Mouse (Mus musculus) c-Kit-positive CD71-negative TER-119-negative erythroid progenitor cells, embryonic 14.5 days (primary cell): ENCODE measurements around the gene Capn8.
A peak's percentile ranks its signal among the peaks of the same experiment; 100 is the strongest.

ENCODE experiments used
- DNase-seq: peaks from one replicate; pipeline ENCODE4 v3.0.0-alpha.2; 2013; ENCODE audit warnings: low read depth

The Capn8 gene

DNA sequence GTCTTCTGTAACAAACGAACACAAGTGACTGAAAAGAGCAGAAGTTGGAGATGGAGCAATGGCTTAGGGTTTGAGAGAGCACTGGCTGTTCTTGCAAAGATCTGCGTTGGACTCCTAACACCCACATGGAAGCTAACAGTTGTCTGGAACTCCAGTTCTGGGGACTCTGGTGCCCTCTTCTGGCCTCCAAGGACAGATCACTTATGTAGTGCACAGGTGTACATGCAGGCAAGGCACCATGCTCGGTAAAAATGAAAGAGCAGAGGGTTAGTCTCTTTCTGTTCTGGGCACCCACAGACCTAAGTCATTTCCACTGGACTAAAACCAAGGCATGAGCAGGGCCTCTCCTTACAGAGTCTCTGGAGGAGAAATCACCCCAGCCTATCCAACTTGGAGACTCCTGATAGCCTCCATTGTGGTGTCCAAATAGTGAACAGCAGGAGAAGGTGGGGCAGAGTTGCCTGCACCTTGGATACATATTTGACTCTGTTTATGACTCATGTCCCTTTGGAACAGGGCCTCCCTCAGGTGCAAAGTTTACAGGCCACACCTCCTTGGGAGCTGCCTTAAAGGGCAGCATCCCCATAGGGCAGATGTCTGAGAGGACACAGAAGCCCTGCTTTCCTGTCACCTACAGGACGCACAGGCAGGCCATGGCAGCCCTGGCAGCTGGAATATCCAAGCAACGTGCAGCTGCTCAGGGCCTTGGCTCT is at the start of gene Capn8:
TSS of gene Capn8 (plus strand) at position 600 of the 713 bp plus-strand sequence.
- DNase-seq = no peak

DNA sequence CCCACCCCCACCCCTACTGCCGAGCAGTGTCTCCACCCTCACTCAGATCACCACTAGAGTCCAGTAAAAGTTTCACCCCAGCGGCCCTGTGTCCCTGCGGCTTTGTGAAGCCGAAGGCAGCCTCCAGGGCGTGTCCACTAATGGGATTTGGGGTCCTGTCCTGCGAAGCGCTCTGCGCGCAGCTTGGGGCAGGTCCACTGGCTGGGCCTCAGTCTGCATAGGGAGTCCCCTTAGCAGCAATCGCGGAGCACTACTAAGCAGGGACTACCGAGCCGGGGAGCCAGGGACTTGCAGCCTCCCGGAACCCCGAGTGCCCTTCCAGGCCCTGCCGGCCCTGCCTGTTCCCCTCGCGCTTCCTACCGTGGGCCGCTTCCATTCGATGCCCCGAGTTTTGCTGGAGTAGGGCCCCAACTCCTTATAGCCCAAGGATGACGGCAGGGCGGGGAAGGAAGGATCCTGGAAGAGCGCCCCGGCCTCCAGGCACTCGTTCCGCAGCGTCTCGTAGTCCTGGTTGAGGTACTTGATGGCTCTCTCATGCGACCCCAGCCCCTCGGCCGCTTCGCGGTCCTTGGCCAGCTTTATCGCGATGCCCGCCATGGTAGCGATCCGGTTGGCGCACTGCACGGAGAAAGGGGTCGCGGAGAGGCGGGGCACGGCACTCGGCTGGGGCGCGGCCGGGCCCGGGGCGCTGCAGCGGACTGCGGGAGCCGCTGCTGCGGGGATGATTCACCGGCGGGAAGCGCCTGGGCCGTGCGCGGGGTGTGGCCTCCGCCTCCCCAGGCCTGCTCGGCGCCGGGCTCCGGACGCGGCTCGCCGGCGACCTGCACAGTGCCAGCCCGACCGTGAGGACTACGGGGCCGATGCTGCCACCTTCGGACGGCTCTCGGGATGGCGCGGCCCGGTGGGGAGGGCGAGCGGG is 47.8 kb upstream of the Capn8 start, which contains the start of gene Capn2:
TSS of gene Capn2 (minus strand) at position 851 of the 919 bp plus-strand sequence.
- no peak for DNase-seq

DNA sequence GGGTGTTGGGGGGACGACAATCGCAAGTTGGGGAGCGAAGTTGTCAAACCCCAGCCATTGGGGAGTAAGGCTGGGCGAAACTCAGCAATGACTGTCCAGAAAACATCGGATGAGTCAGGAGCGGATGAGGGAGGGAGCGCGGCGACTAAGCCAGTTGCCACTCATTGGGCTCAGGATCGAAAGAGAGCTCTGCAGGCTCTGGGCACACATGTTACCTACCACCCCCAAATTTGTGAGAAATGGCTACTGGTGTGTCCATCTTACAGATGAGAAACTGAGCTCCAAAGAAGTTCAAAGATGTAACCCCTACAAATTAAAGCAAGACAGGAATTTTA is 47.2 kb upstream of the Capn8 start:
- DNase-seq = no peak

DNA sequence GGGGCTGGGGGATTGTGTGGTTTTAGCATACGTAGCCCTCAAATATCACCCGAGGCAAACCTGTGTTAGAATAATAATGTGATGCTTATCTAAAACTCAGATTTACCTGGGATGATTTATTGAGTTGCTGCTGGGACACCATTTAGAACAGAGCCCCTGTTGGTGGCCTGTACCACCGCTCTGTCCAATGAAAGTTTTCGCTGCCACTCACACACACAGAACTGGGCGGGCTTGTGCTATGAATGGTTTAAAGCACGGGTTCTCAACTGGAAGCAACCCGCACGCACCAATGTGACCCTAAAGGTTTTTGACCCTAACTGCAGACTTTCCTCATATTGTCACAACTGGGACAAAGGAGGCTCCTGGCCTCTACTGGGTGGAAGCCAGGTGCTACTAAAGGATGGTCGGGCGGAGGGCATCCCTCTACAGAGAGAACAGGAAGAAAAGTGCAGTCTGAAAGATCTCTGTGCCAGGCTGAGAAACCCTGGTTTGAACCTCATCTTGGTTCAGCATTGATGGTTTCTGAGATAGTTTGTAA is 46.6 kb upstream of the Capn8 start:
- DNase-seq = no peak

DNA sequence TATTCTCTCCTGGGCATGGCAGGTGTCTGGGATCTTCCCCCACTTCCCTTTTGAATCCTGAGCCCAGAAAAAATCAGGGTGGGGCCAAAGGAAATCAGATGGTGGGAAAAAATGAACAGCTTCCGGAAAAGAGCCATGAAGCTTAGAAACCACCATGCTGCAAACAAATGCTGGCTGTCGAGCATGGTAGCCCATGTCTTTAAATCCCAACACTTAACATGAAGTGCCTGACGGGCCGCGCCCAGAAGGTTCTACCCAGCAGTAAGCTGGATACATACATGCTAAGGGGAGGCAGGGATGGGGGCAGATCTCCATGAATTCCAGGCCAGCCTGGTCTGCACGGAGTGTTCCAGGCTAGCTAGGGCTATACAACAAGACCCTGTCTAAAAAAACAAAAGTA is 46.0 kb upstream of the Capn8 start:
- no peak for DNase-seq

DNA sequence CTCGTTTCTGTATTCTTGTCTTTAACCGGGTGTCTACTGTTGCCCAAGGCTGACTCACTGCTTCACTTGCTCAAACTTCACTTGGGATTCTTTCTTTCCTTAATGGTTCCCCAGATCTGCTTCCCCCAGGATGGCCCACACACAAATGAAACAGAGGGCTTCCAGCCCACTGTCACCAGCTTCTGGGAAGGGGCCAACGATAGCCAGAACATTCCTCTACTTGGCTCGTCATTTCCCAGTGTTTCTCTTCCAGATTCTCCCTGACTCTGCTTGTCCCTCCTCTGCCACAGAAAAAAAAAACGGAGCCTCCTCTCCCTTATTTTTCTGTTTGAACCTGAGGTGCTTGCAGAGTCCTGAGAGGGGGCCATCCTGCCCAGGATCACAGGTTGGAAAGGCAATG is 45.5 kb upstream of the Capn8 start:
- DNase-seq = no peak

- no peak for DNase-seq
These were observed 44.5 kb upstream of the Capn8 start for GRCm38 (mm10) chr1:182520091-182520937.

- DNase-seq = no peak
These were observed 43.8 kb upstream of the Capn8 start for GRCm38 (mm10) chr1:182520938-182521500.

GRCm38 (mm10) chr1:182522961-182523360 is 41.8 kb upstream of the Capn8 start:
- DNase-seq = no peak

DNA sequence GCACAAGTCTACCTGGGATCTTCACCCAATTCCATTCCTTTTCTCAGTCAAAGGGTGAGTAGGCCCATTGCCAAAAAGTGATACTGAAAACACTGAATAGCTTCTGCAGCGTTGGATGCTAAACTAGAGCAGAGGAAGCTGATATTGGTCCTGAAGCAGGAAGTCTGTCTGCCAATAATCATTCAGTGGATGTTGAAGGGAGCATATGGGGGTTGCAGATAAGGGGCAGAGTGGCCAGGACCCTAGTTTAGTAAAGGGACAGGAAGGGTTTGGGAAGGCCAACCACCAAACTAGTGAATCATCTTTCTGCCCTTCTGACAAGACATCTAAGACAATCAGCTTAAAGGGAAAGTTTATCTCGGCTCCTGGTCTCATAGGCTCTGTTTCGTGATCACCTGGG is 41.1 kb upstream of the Capn8 start:
- no peak for DNase-seq

DNA sequence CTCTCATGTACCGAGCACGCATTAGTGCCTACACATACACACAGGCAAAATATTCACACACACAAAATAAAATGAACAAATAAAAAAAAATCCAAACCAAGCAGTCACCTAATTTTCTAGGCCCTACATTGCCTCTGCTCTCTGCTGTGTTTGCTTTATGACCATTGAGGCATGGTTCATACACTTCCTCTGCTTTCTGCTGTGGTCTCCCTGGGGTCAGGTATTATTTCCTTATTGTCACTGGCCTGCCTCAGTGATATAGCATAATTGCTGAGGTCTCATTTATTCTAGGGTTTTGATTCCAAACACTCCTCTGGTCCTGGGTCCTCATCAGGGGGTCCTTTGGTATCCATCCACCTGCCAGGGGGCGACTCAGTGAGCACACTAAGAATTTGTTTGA is 39.2 kb upstream of the Capn8 start:
- DNase-seq = no peak

DNA sequence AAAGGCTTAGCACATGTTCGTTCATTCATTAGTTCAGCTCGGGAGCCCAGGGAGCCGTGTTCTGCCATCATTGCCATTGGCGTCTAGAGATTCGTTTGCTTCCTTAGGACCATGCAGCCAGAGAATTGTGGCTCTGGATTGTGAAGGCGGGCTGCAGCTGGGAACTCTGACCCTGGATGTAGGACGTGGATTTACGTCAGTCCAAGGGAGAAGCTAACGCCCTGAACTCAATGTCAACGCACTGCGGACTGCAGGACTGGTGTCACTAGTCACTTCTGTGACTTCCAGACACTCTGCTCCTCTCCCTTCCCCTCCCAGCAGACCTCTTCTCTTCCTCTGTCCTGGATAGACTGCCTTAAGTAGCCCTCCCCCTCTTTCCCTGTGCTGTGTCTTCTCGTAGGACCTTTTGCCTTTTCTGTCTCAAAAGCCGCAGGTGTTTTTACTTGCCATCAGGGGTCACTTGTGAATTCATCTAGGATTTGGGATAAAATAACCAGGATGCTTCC is 37.5 kb upstream of the Capn8 start:
- no peak for DNase-seq

DNA sequence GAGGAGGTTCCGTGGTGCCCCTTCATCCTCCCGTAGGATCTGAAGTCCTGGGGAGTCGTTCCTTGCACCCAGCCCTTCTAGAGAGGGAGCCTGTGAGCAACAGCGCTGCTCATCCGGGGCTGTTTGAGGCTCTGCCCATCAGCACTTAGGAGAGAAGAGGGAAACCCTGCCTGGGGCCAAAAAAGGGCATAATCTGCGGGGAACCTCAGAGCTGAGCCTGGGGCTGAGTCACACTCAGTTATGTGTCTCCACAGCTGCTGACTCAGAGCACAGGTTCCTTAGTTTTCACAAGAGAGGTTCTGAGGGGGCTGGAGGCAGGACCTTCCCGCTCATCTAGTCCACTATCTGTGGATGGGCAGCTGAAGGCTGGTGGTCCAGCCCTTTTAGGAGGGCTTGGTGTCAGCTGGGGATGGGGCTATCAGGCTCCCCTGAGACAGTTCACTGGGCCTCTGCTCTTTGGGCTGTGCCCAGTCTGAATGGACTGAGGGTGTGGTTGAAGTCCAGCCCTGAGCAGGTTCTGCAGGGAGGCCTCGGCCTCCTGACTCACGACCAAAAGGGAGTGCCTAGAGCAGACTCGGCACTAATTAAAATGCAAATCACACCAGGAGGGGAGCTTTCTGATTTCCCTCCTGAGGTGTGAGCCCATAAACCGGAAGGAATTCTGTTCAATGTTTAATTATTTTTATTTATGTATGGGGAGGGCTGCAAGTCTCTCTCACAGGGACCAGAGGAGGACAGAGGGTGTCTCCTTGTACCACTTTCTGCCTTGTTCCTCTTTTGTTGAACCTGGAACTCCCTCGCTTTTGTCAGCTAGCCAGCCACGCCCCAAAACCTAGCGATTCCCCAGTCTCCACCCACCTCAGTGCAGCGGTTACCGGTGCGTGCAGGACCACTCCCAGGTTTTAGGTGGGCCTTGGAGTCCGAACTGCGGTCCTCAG is 36.6 kb upstream of the Capn8 start:
- DNase-seq = no peak

- DNase-seq = no peak
These were observed 31.2 kb upstream of the Capn8 start for GRCm38 (mm10) chr1:182533583-182533982.

- no peak for DNase-seq
These were observed 29.7 kb upstream of the Capn8 start for GRCm38 (mm10) chr1:182535080-182535481.

GRCm38 (mm10) chr1:182539023-182539940 is 25.5 kb upstream of the Capn8 start:
- peak; percentile 86 for DNase-seq

DNA sequence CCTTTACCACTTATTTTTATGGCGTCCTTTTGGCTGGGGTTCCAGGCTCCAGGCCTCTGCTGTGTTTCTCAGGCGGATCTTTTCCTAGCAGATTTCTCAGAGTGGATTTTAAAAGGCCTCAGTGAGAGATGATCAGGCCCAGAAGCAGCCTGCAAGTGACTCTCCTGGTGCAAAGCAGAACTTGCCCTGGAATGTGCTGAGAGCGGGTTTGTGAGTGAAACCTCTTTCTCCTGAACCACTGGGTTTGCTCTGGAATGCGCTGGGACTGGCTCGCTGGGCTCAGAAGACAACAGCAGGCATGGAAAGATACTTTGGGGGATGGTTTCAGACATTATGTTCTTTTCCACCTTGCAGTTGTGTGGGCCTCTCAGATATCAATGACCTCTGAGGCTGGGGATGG is 22.7 kb upstream of the Capn8 start:
- DNase-seq = no peak

- DNase-seq = no peak
These were observed 21.7 kb upstream of the Capn8 start for GRCm38 (mm10) chr1:182543136-182543535.

- no peak for DNase-seq
These were observed 20.9 kb upstream of the Capn8 start for GRCm38 (mm10) chr1:182543906-182544305.
